Mouse (Mus musculus) urinary bladder, postnatal 25 days (tissue): ENCODE measurements around the gene Cacna2d2.
A peak's percentile ranks its signal among the peaks of the same experiment; 100 is the strongest.

Experiments used
- DNase-seq: peaks from one replicate; pipeline ENCODE4 v3.0.0; 2022; ENCODE audit warnings: low spot score

The Cacna2d2 gene

GRCm38 (mm10) chr9:107462907-107463306, 63.5 kb downstream of the Cacna2d2 start:
- DNase-seq, result no peak

GRCm38 (mm10) chr9:107463509-107463908, 64.1 kb downstream of the Cacna2d2 start:
- DNase-seq, result peak; percentile 78

GRCm38 (mm10) chr9:107464130-107464529, 64.7 kb downstream of the Cacna2d2 start:
- no peak for DNase-seq

- no peak for DNase-seq
Observed at GRCm38 (mm10) chr9:107465657-107466056, 66.2 kb downstream of the Cacna2d2 start.

GRCm38 (mm10) chr9:107469213-107469795, 69.9 kb downstream of the Cacna2d2 start:
- DNase-seq, result no peak

- no peak for DNase-seq
Observed at GRCm38 (mm10) chr9:107470427-107470826, 71.0 kb downstream of the Cacna2d2 start.

- DNase-seq, result no peak
Observed at GRCm38 (mm10) chr9:107474016-107474415, 74.6 kb downstream of the Cacna2d2 start.

- DNase-seq, result no peak
Observed at GRCm38 (mm10) chr9:107478979-107479378, 79.6 kb downstream of the Cacna2d2 start.

GRCm38 (mm10) chr9:107479593-107479992, 80.2 kb downstream of the Cacna2d2 start:
- no peak for DNase-seq

- DNase-seq, result no peak
Observed at GRCm38 (mm10) chr9:107480477-107481069, 81.2 kb downstream of the Cacna2d2 start.

GRCm38 (mm10) chr9:107481340-107481739, 81.9 kb downstream of the Cacna2d2 start:
- DNase-seq, result no peak

GRCm38 (mm10) chr9:107482004-107482403, 82.6 kb downstream of the Cacna2d2 start:
- no peak for DNase-seq

- no peak for DNase-seq
Observed at GRCm38 (mm10) chr9:107482770-107483169, 83.4 kb downstream of the Cacna2d2 start.

GRCm38 (mm10) chr9:107483714-107484113, 84.3 kb downstream of the Cacna2d2 start:
- no peak for DNase-seq

GRCm38 (mm10) chr9:107484302-107484701, 84.9 kb downstream of the Cacna2d2 start:
- DNase-seq, result no peak

GRCm38 (mm10) chr9:107484766-107485165, 85.4 kb downstream of the Cacna2d2 start:
- no peak for DNase-seq

- DNase-seq, result no peak
Observed at GRCm38 (mm10) chr9:107486086-107486485, 86.7 kb downstream of the Cacna2d2 start.

GRCm38 (mm10) chr9:107486507-107487225, 87.3 kb downstream of the Cacna2d2 start:
- DNase-seq, result peak; percentile 7

- no peak for DNase-seq
Observed at GRCm38 (mm10) chr9:107490146-107490545, 90.7 kb downstream of the Cacna2d2 start.

- no peak for DNase-seq
Observed at GRCm38 (mm10) chr9:107490625-107491024, 91.2 kb downstream of the Cacna2d2 start.

GRCm38 (mm10) chr9:107493511-107493910, 94.1 kb downstream of the Cacna2d2 start:
- DNase-seq, result no peak

GRCm38 (mm10) chr9:107494238-107494637, 94.8 kb downstream of the Cacna2d2 start:
- DNase-seq, result no peak

- DNase-seq, result no peak
Observed at GRCm38 (mm10) chr9:107496359-107496758, 96.9 kb downstream of the Cacna2d2 start.
